Mouse (Mus musculus): Measurements from ENCODE around the gene Phc2.

- no peak for TF ChIP-seq MYOG (IDR thresholded peaks at IDR 0.05; ENCODE audit: control insufficient read depth, extremely low read depth, insufficient read length)
- TF ChIP-seq CTCF (IDR thresholded peaks at IDR 0.05; ENCODE audit: control insufficient read depth, insufficient read depth, insufficient read length): no peak
- TF ChIP-seq USF1 (IDR thresholded peaks at IDR 0.05; ENCODE audit: low read depth): no peak
- no peak for TF ChIP-seq MAX (IDR thresholded peaks at IDR 0.05)
- TF ChIP-seq MYOD1 (IDR thresholded peaks at IDR 0.05; ENCODE audit: control insufficient read depth, insufficient read length, low read depth): no peak
- TF ChIP-seq CEBPB (IDR thresholded peaks at IDR 0.05; ENCODE audit: low read depth): no peak
These were observed 33.9 kb upstream of the Phc2 start for GRCm38 (mm10) chr4:128620572-128620971.

Data from C2C12 (cell line).